6 mouse cellular contexts compared by ENCODE assay signal in genomic region chr12:32709188-32709587, GRCm38 (mm10).
"Had no signal": no experiment of that assay in that cellular context is flagged by ENCODE, and none has a peak within 500 bp of the region (broad histone marks: within the 10 kb centered on the region; RNA-seq: fewer than 3 reads in every experiment).

No protein-coding gene starts in this region.

- DNase-seq: kidney, postnatal 14 days; lung, adult 2 months; lung, postnatal 4 days; spleen, adult 18-20 months; thymus, adult 18-20 months; thymus, postnatal 14 days had no signal
